Mouse (Mus musculus) neural tube, embryonic 10.5 days (tissue): ENCODE results near the gene Serinc5.
"Not testable (repeated sequence)": the region's sequence is repeated elsewhere in the genome, so short reads cannot be mapped to it uniquely, and the experiment has no call there.

ENCODE experiments used
- DNase-seq: peaks from one replicate; pipeline ENCODE4 v3.0.0-alpha.2; 2017; ENCODE audit warnings: low spot score; ENCODE audit errors: extremely low spot score

The Serinc5 gene

GRCm38 (mm10) chr13:92610311-92611221 lies at the start of gene Serinc5:
Serinc5 (plus strand) TSS chr13:92611091.
- DNase-seq, result peak; percentile 98

GRCm38 (mm10) chr13:92576072-92576471 lies 34.8 kb upstream of the Serinc5 start, which contains the start of gene Spz1:
Spz1 (minus strand) TSS chr13:92576172.
- DNase-seq, result no peak

GRCm38 (mm10) chr13:92576688-92577087 lies 34.2 kb upstream of the Serinc5 start:
- DNase-seq, result no peak

GRCm38 (mm10) chr13:92578210-92578609 lies 32.7 kb upstream of the Serinc5 start:
- DNase-seq, result no peak

- DNase-seq, result peak; percentile 69
These were observed 30.5 kb upstream of the Serinc5 start for GRCm38 (mm10) chr13:92580220-92581043.

- no peak for DNase-seq
These were observed 26.7 kb upstream of the Serinc5 start for GRCm38 (mm10) chr13:92584094-92584717.

- DNase-seq, result no peak
These were observed 22.2 kb upstream of the Serinc5 start for GRCm38 (mm10) chr13:92588704-92589103.

GRCm38 (mm10) chr13:92589255-92589654 lies 21.6 kb upstream of the Serinc5 start:
- no peak for DNase-seq

GRCm38 (mm10) chr13:92591225-92591624 lies 19.7 kb upstream of the Serinc5 start:
- no peak for DNase-seq

- DNase-seq, result no peak
These were observed 18.6 kb upstream of the Serinc5 start for GRCm38 (mm10) chr13:92592268-92592785.

- DNase-seq, result peak; percentile 68
These were observed 17.9 kb upstream of the Serinc5 start for GRCm38 (mm10) chr13:92592786-92593635.

- DNase-seq, result peak; percentile 34
These were observed 17.0 kb upstream of the Serinc5 start for GRCm38 (mm10) chr13:92593731-92594396.

- DNase-seq, result no peak
These were observed 16.4 kb upstream of the Serinc5 start for GRCm38 (mm10) chr13:92594481-92594880.

GRCm38 (mm10) chr13:92594907-92595306 lies 16.0 kb upstream of the Serinc5 start:
- DNase-seq, result no peak

GRCm38 (mm10) chr13:92595424-92595823 lies 15.5 kb upstream of the Serinc5 start:
- DNase-seq, result no peak

GRCm38 (mm10) chr13:92605306-92605705 lies 5.6 kb upstream of the Serinc5 start:
- DNase-seq, result not testable (repeated sequence)

- peak; percentile 45 for DNase-seq
These were observed 1.2 kb upstream of the Serinc5 start for GRCm38 (mm10) chr13:92609486-92610310.

- no peak for DNase-seq
These were observed 428 bp downstream of the Serinc5 start for GRCm38 (mm10) chr13:92611254-92611784.

- no peak for DNase-seq
These were observed 1.0 kb downstream of the Serinc5 start for GRCm38 (mm10) chr13:92611917-92612316.
